ENCODE assay signal across 11 mouse cellular contexts in the genomic region with DNA sequence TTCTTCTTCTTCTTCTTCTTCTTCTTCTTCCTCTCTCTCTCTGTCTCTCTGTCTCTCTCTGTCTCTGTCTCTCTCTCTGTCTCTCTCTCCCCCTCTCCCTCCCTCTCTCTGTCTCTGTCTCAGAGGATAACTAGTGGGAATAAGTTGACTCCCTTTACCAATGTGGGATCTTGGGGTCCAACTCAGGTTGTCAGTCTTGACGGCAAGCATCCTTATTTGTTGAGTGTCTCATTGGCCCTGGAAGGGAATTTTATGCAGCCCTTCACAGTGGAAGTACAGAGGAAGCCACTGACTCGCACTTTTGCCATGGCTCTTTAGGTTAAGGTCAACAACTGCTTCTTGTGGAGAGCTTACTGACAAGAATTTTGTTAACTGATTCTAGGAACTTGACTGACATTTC. TPM values are rescaled to one million over a fixed set of nuclear protein-coding genes. Genes with fewer than 3 reads are reported as not detected.
"Had no signal": no experiment of that assay in that cellular context is flagged by ENCODE, and none has a peak within 500 bp of the region (broad histone marks: within the 10 kb centered on the region; RNA-seq: fewer than 3 reads in every experiment).

No protein-coding gene starts in this region.

- H3K4me3 ChIP-seq: intestine, embryonic 15.5 days; left cerebral cortex, adult 2 months; limb, embryonic 10.5 days; liver, embryonic 15.5 days; midbrain, embryonic 15.5 days; neural tube, embryonic 12.5 days had no signal

- DNase-seq: lung, adult 2 months; lung, postnatal 36 days; spleen, adult 18-20 months; thymus, adult 2 months; thymus, postnatal 25 days had no signal

- H3K4me1 ChIP-seq: neural tube, embryonic 12.5 days had no signal

- H3K36me3 ChIP-seq: intestine, embryonic 15.5 days; limb, embryonic 10.5 days; liver, embryonic 15.5 days; midbrain, embryonic 15.5 days; neural tube, embryonic 12.5 days had no signal

- H3K27me3 ChIP-seq: intestine, embryonic 15.5 days; liver, embryonic 15.5 days; midbrain, embryonic 15.5 days; neural tube, embryonic 12.5 days had no signal

- H3K27ac ChIP-seq: intestine, embryonic 15.5 days; left cerebral cortex, adult 2 months; limb, embryonic 10.5 days; liver, embryonic 15.5 days; midbrain, embryonic 15.5 days; neural tube, embryonic 12.5 days had no signal

RNA-seq across cellular contexts. Expression of a gene that starts 28.5 kb away (rescaled TPM):
- polyA plus RNA-seq: limb, embryonic 10.5 days; neural tube, embryonic 12.5 days had no signal
